Mouse (Mus musculus): ENCODE results near the gene Slc26a3. TPM values are rescaled to one million over a fixed set of nuclear protein-coding genes. Genes with fewer than 3 reads are reported as not detected.
A peak's percentile ranks its signal among the peaks of the same experiment; 100 is the strongest.
"Not testable (repeated sequence)": the region's sequence is repeated elsewhere in the genome, so short reads cannot be mapped to it uniquely, and the experiment has no call there.

Gene Slc26a3
- total RNA-seq, 1 experiment, result not detected

GRCm38 (mm10) chr12:31458474-31458873, 67.8 kb downstream of the Slc26a3 start:
- no peak for DNase-seq (ENCODE audit: low read depth, low spot score)
- in situ Hi-C loops (cut with MboI; ENCODE audit: low sequenced_read_pairs in 2 of 2, unreplicated experiment in 2 of 2), result no loop called here
- Histone ChIP-seq H3K4me3 (ENCODE audit: insufficient read depth in 1 of 2, low read depth in 1 of 2, low read length in 2 of 2, poor library complexity in 1 of 2, severe bottlenecking in 1 of 2) (no peak overlapping the region), H3K36me3 (ENCODE audit: control insufficient read depth, insufficient read depth, low read length, poor library complexity, severe bottlenecking) (no peaks in the 10 kb centered on the region), H3K27ac (ENCODE audit: insufficient read depth, low read depth, low read length, poor library complexity, severe bottlenecking) (no peak overlapping the region), H3K9ac (ENCODE audit: insufficient read depth, low read depth, low read length, poor library complexity, severe bottlenecking) (no peak overlapping the region), H3K9me3 (ENCODE audit: control insufficient read depth, insufficient read depth, low read depth, low read length) (no peaks in the 10 kb centered on the region), H3K4me1 (ENCODE audit: control insufficient read depth in 2 of 2, insufficient read depth in 2 of 2, low read length in 2 of 2, poor library complexity in 1 of 2) (no peaks in the 10 kb centered on the region)
- TF ChIP-seq MAFK (IDR thresholded peaks at IDR 0.05; ENCODE audit: insufficient read depth, low read depth, low read length) (no peak), ZNF384 (IDR thresholded peaks at IDR 0.05; ENCODE audit: low read depth, low read length) (no peak), ZC3H11A (IDR thresholded peaks at IDR 0.05; ENCODE audit: borderline replicate concordance, low read depth, low read length) (no peak), CHD2 (IDR thresholded peaks at IDR 0.05; ENCODE audit: low read depth, low read length) (no peak), HCFC1 (IDR thresholded peaks at IDR 0.05; ENCODE audit: borderline replicate concordance, insufficient read depth, low read length) (no peak)

GRCm38 (mm10) chr12:31460270-31460669, 69.6 kb downstream of the Slc26a3 start:
- peak; percentile 63; the same call in 1 of the 2 replicates for TF ChIP-seq ZC3H11A (IDR thresholded peaks at IDR 0.05; ENCODE audit: borderline replicate concordance, low read depth, low read length)
- H3K9me3 ChIP-seq (ENCODE audit: control insufficient read depth, insufficient read depth, low read depth, low read length); H3K27ac ChIP-seq (ENCODE audit: insufficient read depth, low read depth, low read length, poor library complexity, severe bottlenecking); DNase-seq (ENCODE audit: low read depth, low spot score); H3K4me1 ChIP-seq (ENCODE audit: control insufficient read depth in 2 of 2, insufficient read depth in 2 of 2, low read length in 2 of 2, poor library complexity in 1 of 2); H3K36me3 ChIP-seq (ENCODE audit: control insufficient read depth, insufficient read depth, low read length, poor library complexity, severe bottlenecking); H3K9ac ChIP-seq (ENCODE audit: insufficient read depth, low read depth, low read length, poor library complexity, severe bottlenecking); in situ Hi-C loops (cut with MboI; ENCODE audit: low sequenced_read_pairs in 2 of 2, unreplicated experiment in 2 of 2); H3K4me3 ChIP-seq (ENCODE audit: insufficient read depth in 1 of 2, low read depth in 1 of 2, low read length in 2 of 2, poor library complexity in 1 of 2, severe bottlenecking in 1 of 2): not testable (repeated sequence)

- DNase-seq (ENCODE audit: low read depth, low spot score), result no peak
- in situ Hi-C loops (cut with MboI; ENCODE audit: low sequenced_read_pairs in 2 of 2, unreplicated experiment in 2 of 2), result no loop called here
- no peak for TF ChIP-seq HCFC1 (IDR thresholded peaks at IDR 0.05; ENCODE audit: borderline replicate concordance, insufficient read depth, low read length)
- TF ChIP-seq MAFK (IDR thresholded peaks at IDR 0.05; ENCODE audit: insufficient read depth, low read depth, low read length), result no peak
- TF ChIP-seq ZC3H11A (IDR thresholded peaks at IDR 0.05; ENCODE audit: borderline replicate concordance, low read depth, low read length), result no peak
- no peak for TF ChIP-seq ZNF384 (IDR thresholded peaks at IDR 0.05; ENCODE audit: low read depth, low read length)
- no peak for TF ChIP-seq CHD2 (IDR thresholded peaks at IDR 0.05; ENCODE audit: low read depth, low read length)
- no peaks in the 10 kb centered on the region for H3K36me3 ChIP-seq (ENCODE audit: control insufficient read depth, insufficient read depth, low read length, poor library complexity, severe bottlenecking)
- no peaks in the 10 kb centered on the region for H3K9me3 ChIP-seq (ENCODE audit: control insufficient read depth, insufficient read depth, low read depth, low read length)
- H3K4me3 ChIP-seq (ENCODE audit: insufficient read depth in 1 of 2, low read depth in 1 of 2, low read length in 2 of 2, poor library complexity in 1 of 2, severe bottlenecking in 1 of 2), result no peak overlapping the region
- no peak overlapping the region for H3K9ac ChIP-seq (ENCODE audit: insufficient read depth, low read depth, low read length, poor library complexity, severe bottlenecking)
- no peaks in the 10 kb centered on the region for H3K4me1 ChIP-seq (ENCODE audit: control insufficient read depth in 2 of 2, insufficient read depth in 2 of 2, low read length in 2 of 2, poor library complexity in 1 of 2)
- no peak overlapping the region for H3K27ac ChIP-seq (ENCODE audit: insufficient read depth, low read depth, low read length, poor library complexity, severe bottlenecking)
These were observed 70.7 kb downstream of the Slc26a3 start for GRCm38 (mm10) chr12:31461371-31461770.

GRCm38 (mm10) chr12:31462615-31463014, 71.9 kb downstream of the Slc26a3 start:
- in situ Hi-C loops (cut with MboI; ENCODE audit: low sequenced_read_pairs in 2 of 2, unreplicated experiment in 2 of 2), result no loop called here
- TF ChIP-seq ZC3H11A (IDR thresholded peaks at IDR 0.05; ENCODE audit: borderline replicate concordance, low read depth, low read length), result no peak
- no peak for TF ChIP-seq CHD2 (IDR thresholded peaks at IDR 0.05; ENCODE audit: low read depth, low read length)
- TF ChIP-seq MAFK (IDR thresholded peaks at IDR 0.05; ENCODE audit: insufficient read depth, low read depth, low read length), result no peak
- no peak for TF ChIP-seq HCFC1 (IDR thresholded peaks at IDR 0.05; ENCODE audit: borderline replicate concordance, insufficient read depth, low read length)
- TF ChIP-seq ZNF384 (IDR thresholded peaks at IDR 0.05; ENCODE audit: low read depth, low read length), result no peak

GRCm38 (mm10) chr12:31478182-31478581, 87.5 kb downstream of the Slc26a3 start:
- DNase-seq (ENCODE audit: low read depth, low spot score), result not testable (repeated sequence)

More at GRCm38 (mm10) chr12:31462615-31463014, 71.9 kb downstream of the Slc26a3 start:
- Histone ChIP-seq H3K4me3 (ENCODE audit: insufficient read depth in 1 of 2, low read depth in 1 of 2, low read length in 2 of 2, poor library complexity in 1 of 2, severe bottlenecking in 1 of 2) (no peak overlapping the region), H3K27ac (ENCODE audit: insufficient read depth, low read depth, low read length, poor library complexity, severe bottlenecking) (no peak overlapping the region), H3K36me3 (ENCODE audit: control insufficient read depth, insufficient read depth, low read length, poor library complexity, severe bottlenecking) (no peaks in the 10 kb centered on the region), H3K9me3 (ENCODE audit: control insufficient read depth, insufficient read depth, low read depth, low read length) (no peaks in the 10 kb centered on the region), H3K4me1 (ENCODE audit: control insufficient read depth in 2 of 2, insufficient read depth in 2 of 2, low read length in 2 of 2, poor library complexity in 1 of 2) (no peaks in the 10 kb centered on the region), H3K9ac (ENCODE audit: insufficient read depth, low read depth, low read length, poor library complexity, severe bottlenecking) (no peak overlapping the region)
- no peak for DNase-seq (ENCODE audit: low read depth, low spot score)

More at GRCm38 (mm10) chr12:31478182-31478581, 87.5 kb downstream of the Slc26a3 start:
- in situ Hi-C loops (cut with MboI; ENCODE audit: low sequenced_read_pairs in 2 of 2, unreplicated experiment in 2 of 2); H3K9ac ChIP-seq (ENCODE audit: insufficient read depth, low read depth, low read length, poor library complexity, severe bottlenecking); H3K4me3 ChIP-seq (ENCODE audit: insufficient read depth in 1 of 2, low read depth in 1 of 2, low read length in 2 of 2, poor library complexity in 1 of 2, severe bottlenecking in 1 of 2); H3K9me3 ChIP-seq (ENCODE audit: control insufficient read depth, insufficient read depth, low read depth, low read length); H3K4me1 ChIP-seq (ENCODE audit: control insufficient read depth in 2 of 2, insufficient read depth in 2 of 2, low read length in 2 of 2, poor library complexity in 1 of 2); H3K36me3 ChIP-seq (ENCODE audit: control insufficient read depth, insufficient read depth, low read length, poor library complexity, severe bottlenecking); H3K27ac ChIP-seq (ENCODE audit: insufficient read depth, low read depth, low read length, poor library complexity, severe bottlenecking): not testable (repeated sequence)

Data from ES-E14 (cell line).